Mouse (Mus musculus) embryonic facial prominence, embryonic 11.5 days (tissue): Measurements from ENCODE around the gene Myh13. TPM values are rescaled to one million over a fixed set of nuclear protein-coding genes. Genes with fewer than 3 reads are reported as not detected.

Experiments
- ATAC-seq: fragments of 200-750 bp; cut with Nextera tagmentation; replicated peaks from 2 replicates; pipeline ENCODE4 v1.8.0; 2017; ENCODE audit warnings: low read depth; ENCODE audit not compliant: insufficient number of reproducible peaks, low FRiP score, low TSS enrichment
- DNase-seq: peaks from one replicate; pipeline ENCODE4 v3.0.0-alpha.2; 2015; ENCODE audit warnings: low spot score
- H3K27ac ChIP-seq: fragments of 300-500 bp; sonication (generic); replicated peaks from 2 replicates; pipeline ENCODE4 v1.5.1; 2014; ENCODE audit warnings: mild to moderate bottlenecking, low read depth, low read length, control low read depth
- H3K27me3 ChIP-seq: fragments of 300-500 bp; sonication (generic); 2 replicates; pipeline ENCODE4 v1.6.1; 2014; ENCODE audit warnings: mild to moderate bottlenecking, low read length, moderate library complexity, mixed read lengths; ENCODE audit not compliant: control insufficient read depth, insufficient read depth
- H3K36me3 ChIP-seq: fragments of 300-500 bp; sonication (generic); replicated peaks from 2 replicates; pipeline ENCODE4 v1.6.1; 2014; ENCODE audit warnings: low read depth, mild to moderate bottlenecking, low read length, moderate library complexity, mixed read lengths; ENCODE audit not compliant: control insufficient read depth, insufficient read depth
- H3K4me1 ChIP-seq: fragments of 300-500 bp; sonication (generic); 2 replicates; pipeline ENCODE4 v1.6.1; 2014; ENCODE audit warnings: low read length, mixed read lengths; ENCODE audit not compliant: control insufficient read depth, insufficient read depth
- H3K4me2 ChIP-seq: fragments of 300-500 bp; sonication (generic); 2 replicates; pipeline ENCODE4 v1.6.1; 2014; ENCODE audit warnings: low read depth, mild to moderate bottlenecking, control low read depth, low read length, moderate library complexity
- H3K4me3 ChIP-seq: fragments of 300-500 bp; sonication (generic); 2 replicates; pipeline ENCODE4 v1.5.1; 2014; ENCODE audit warnings: low read depth, low read length, control low read depth
- H3K9ac ChIP-seq: fragments of 300-500 bp; sonication (generic); replicated peaks from 2 replicates; pipeline ENCODE4 v1.6.1; 2014; ENCODE audit warnings: mild to moderate bottlenecking, control low read depth, low read length
- H3K9me3 ChIP-seq: fragments of 300-500 bp; sonication (generic); replicated peaks from 2 replicates; pipeline ENCODE4 v1.6.1; 2016; ENCODE audit warnings: mild to moderate bottlenecking, low read length, inconsistent platforms, mixed read lengths; ENCODE audit not compliant: control insufficient read depth
- WGBS: fragments of 180-500 bp; shearing (Covaris S2); extraction: QIAGEN DNeasy Blood & Tissue Kit; methylation state at CpG from one replicate; pipeline ENCODE4 v1.1.7; 2014; 5-methylcytosine and 5-hydroxymethylcytosine counted together
- polyA plus RNA-seq: library from polyadenylated mRNA; unstranded; fragments of >200 nt; fragmentation: Nextera tagmentation; extraction: Ambion mirVana; gene quantifications from 2 replicates; pipeline ENCODE4 v1.2.1, GENCODE M21; 2014

Myh13 gene
- polyA plus RNA-seq, 1 experiment from 2014 or later: not detected

GRCm38 (mm10) chr11:67350153-67350768 lies 28.8 kb downstream of the Myh13 start:
- peak; percentile 90 for DNase-seq
- H3K27ac ChIP-seq: no peak overlapping the region
- no peak overlapping the region for H3K9ac ChIP-seq
- H3K4me1 ChIP-seq: no peaks in the 10 kb centered on the region
- WGBS: 51% methylated on average over 14 of the region's 14 CpGs
- ATAC-seq: 0 out of 2 replicates have a peak, but pooled peaks have one; percentile 39
- no peak overlapping the region for H3K4me2 ChIP-seq
- no peaks in the 10 kb centered on the region for H3K36me3 ChIP-seq
- no peak overlapping the region for H3K4me3 ChIP-seq
- no peaks in the 10 kb centered on the region for H3K9me3 ChIP-seq
- no peaks in the 10 kb centered on the region for H3K27me3 ChIP-seq

- peak; percentile 9 for DNase-seq
Measured at GRCm38 (mm10) chr11:67353011-67353410, 31.6 kb downstream of the Myh13 start.

GRCm38 (mm10) chr11:67358031-67358430 lies 36.6 kb downstream of the Myh13 start:
- Histone ChIP-seq H3K4me2 (no peak overlapping the region), H3K9ac (no peak overlapping the region), H3K36me3 (no peaks in the 10 kb centered on the region), H3K4me1 (no peaks in the 10 kb centered on the region), H3K4me3 (no peak overlapping the region), H3K27me3 (no peaks in the 10 kb centered on the region), H3K9me3 (no peaks in the 10 kb centered on the region), H3K27ac (no peak overlapping the region)
- no peak for ATAC-seq
- 75% methylated on average over 10 of the region's 10 CpGs for WGBS
- no peak for DNase-seq

More at GRCm38 (mm10) chr11:67353011-67353410, 31.6 kb downstream of the Myh13 start:
- H3K4me2 ChIP-seq: no peak overlapping the region
- no peaks in the 10 kb centered on the region for H3K27me3 ChIP-seq
- 55% methylated on average over 4 of the region's 4 CpGs for WGBS
- H3K36me3 ChIP-seq: no peaks in the 10 kb centered on the region
- no peak overlapping the region for H3K4me3 ChIP-seq
- no peak overlapping the region for H3K9ac ChIP-seq
- H3K4me1 ChIP-seq: no peaks in the 10 kb centered on the region
- H3K9me3 ChIP-seq: no peaks in the 10 kb centered on the region
- H3K27ac ChIP-seq: no peak overlapping the region
- no peak for ATAC-seq

- H3K9me3 ChIP-seq: no peaks in the 10 kb centered on the region
- H3K27ac ChIP-seq: no peak overlapping the region
- DNase-seq (no peak), ATAC-seq (no peak)
- no peaks in the 10 kb centered on the region for H3K27me3 ChIP-seq
- 83% methylated on average over 3 of the region's 3 CpGs for WGBS
- H3K36me3 ChIP-seq: no peaks in the 10 kb centered on the region
- no peak overlapping the region for H3K4me3 ChIP-seq
- no peak overlapping the region for H3K4me2 ChIP-seq
- no peaks in the 10 kb centered on the region for H3K4me1 ChIP-seq
- no peak overlapping the region for H3K9ac ChIP-seq
Measured at GRCm38 (mm10) chr11:67362236-67362635, 40.8 kb downstream of the Myh13 start.

- DNase-seq (no peak), ATAC-seq (no peak)
- Histone ChIP-seq H3K4me1 (no peaks in the 10 kb centered on the region), H3K9ac (no peak overlapping the region), H3K27ac (no peak overlapping the region), H3K4me2 (no peak overlapping the region), H3K9me3 (no peaks in the 10 kb centered on the region), H3K4me3 (no peak overlapping the region), H3K27me3 (no peaks in the 10 kb centered on the region), H3K36me3 (no peaks in the 10 kb centered on the region)
- WGBS: 90% methylated on average over 12 of the region's 12 CpGs
Measured at GRCm38 (mm10) chr11:67364551-67364950, 43.1 kb downstream of the Myh13 start.

- no peaks in the 10 kb centered on the region for H3K9me3 ChIP-seq
- 90% methylated on average over 14 of the region's 14 CpGs for WGBS
- no peak for ATAC-seq
Measured at GRCm38 (mm10) chr11:67364986-67365721, 43.7 kb downstream of the Myh13 start.

GRCm38 (mm10) chr11:67366936-67367335 lies 45.5 kb downstream of the Myh13 start:
- Histone ChIP-seq H3K4me3 (no peak overlapping the region), H3K27me3 (no peaks in the 10 kb centered on the region), H3K4me1 (no peaks in the 10 kb centered on the region), H3K9ac (no peak overlapping the region), H3K9me3 (no peaks in the 10 kb centered on the region), H3K4me2 (no peak overlapping the region), H3K27ac (no peak overlapping the region), H3K36me3 (no peaks in the 10 kb centered on the region)
- no peak for DNase-seq
- WGBS: 87% methylated on average over 9 of the region's 9 CpGs
- no peak for ATAC-seq

More at GRCm38 (mm10) chr11:67364986-67365721, 43.7 kb downstream of the Myh13 start:
- no peak overlapping the region for H3K27ac ChIP-seq
- no peak overlapping the region for H3K9ac ChIP-seq
- H3K4me1 ChIP-seq: no peaks in the 10 kb centered on the region
- H3K36me3 ChIP-seq: no peaks in the 10 kb centered on the region
- no peak overlapping the region for H3K4me2 ChIP-seq
- DNase-seq: no peak
- H3K4me3 ChIP-seq: no peak overlapping the region
- H3K27me3 ChIP-seq: no peaks in the 10 kb centered on the region

- Histone ChIP-seq H3K36me3 (no peaks in the 10 kb centered on the region), H3K9me3 (no peaks in the 10 kb centered on the region), H3K4me3 (no peak overlapping the region), H3K4me1 (no peaks in the 10 kb centered on the region), H3K4me2 (no peak overlapping the region), H3K9ac (no peak overlapping the region), H3K27ac (no peak overlapping the region), H3K27me3 (no peaks in the 10 kb centered on the region)
- ATAC-seq: no peak
- WGBS: 68% methylated on average over 2 of the region's 2 CpGs
- peak; percentile 56 for DNase-seq
Measured at GRCm38 (mm10) chr11:67373333-67373732, 51.9 kb downstream of the Myh13 start.
